Mouse (Mus musculus) mesoderm, embryonic 11.5 days (tissue): ENCODE results near the gene Itk.
"Not testable (repeated sequence)": the region's sequence is repeated elsewhere in the genome, so short reads cannot be mapped to it uniquely, and the experiment has no call there.

Experiments
- DNase-seq: peaks from one replicate; pipeline ENCODE4 v3.0.0-alpha.2; 2012; ENCODE audit warnings: low read depth, low spot score

The Itk gene

GRCm38 (mm10) chr11:46389336-46390117 is at the start of gene Itk:
TSS of gene Itk (minus strand) at chr11:46389515.
- DNase-seq: no peak

- peak; percentile 75 for DNase-seq
Measured at GRCm38 (mm10) chr11:46437459-46438000, 48.2 kb upstream of the Itk start.

GRCm38 (mm10) chr11:46436760-46437458 is 47.6 kb upstream of the Itk start, which contains the start of gene Med7:
TSS of gene Med7 (plus strand) at chr11:46436925.
- DNase-seq: peak; percentile 98

GRCm38 (mm10) chr11:46435363-46435762 is 46.0 kb upstream of the Itk start:
- DNase-seq: no peak

- DNase-seq: peak; percentile 87
Measured at GRCm38 (mm10) chr11:46431129-46431528, 41.8 kb upstream of the Itk start.

GRCm38 (mm10) chr11:46430123-46430522 is 40.8 kb upstream of the Itk start:
- no peak for DNase-seq

GRCm38 (mm10) chr11:46428131-46428530 is 38.8 kb upstream of the Itk start:
- DNase-seq: not testable (repeated sequence)

- DNase-seq: no peak
Measured at GRCm38 (mm10) chr11:46421086-46421888, 32.0 kb upstream of the Itk start.

GRCm38 (mm10) chr11:46418860-46419259 is 29.5 kb upstream of the Itk start:
- DNase-seq: no peak

DNA sequence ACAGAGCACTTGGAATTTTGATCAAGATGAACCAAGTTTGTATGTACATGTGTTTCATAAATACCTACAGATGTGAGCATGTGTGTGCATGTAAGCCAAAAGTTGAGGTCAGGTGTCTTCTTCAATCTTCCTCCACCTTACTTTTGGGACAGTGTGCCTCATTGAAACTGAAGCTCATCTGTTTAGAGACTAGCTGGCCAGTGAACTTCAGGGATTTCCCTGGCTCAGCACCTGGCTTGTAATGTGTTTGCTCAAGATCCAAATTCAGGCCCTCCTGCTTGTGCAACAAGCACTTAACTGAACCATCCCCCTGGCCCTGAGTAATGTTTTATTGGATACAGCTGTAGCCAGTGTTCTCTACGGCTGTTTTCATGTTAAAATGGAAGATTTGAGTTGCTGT is 29.1 kb upstream of the Itk start:
- no peak for DNase-seq

DNA sequence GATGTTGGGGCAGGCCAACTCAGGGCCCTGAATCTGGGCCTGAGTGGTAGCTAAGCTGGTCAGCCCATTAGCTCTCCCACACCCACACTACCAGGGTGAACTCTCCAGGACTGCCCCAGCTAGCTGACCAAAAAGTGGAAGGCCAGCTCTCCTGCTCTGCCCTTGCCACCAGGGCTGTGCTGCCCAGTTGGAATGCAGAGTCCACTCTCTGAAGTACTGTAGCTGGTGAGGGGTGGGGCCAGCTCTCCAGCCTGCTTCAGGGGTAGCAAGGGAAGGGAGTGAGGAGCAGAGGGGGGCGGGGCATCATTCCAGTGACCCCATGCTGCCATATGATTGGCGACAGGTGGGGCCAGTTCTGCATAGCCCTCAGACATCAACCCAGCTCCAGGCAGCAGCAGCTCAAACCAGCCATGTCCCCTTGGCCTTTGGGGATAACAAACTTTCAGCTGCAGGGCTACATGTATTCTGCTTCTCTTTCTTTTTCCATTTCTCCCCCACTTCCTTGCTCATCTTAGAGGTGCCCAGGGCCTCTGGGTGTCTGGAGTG is 20.8 kb upstream of the Itk start:
- DNase-seq: no peak

- DNase-seq: no peak
Measured at GRCm38 (mm10) chr11:46406721-46407120, 17.4 kb upstream of the Itk start.

DNA sequence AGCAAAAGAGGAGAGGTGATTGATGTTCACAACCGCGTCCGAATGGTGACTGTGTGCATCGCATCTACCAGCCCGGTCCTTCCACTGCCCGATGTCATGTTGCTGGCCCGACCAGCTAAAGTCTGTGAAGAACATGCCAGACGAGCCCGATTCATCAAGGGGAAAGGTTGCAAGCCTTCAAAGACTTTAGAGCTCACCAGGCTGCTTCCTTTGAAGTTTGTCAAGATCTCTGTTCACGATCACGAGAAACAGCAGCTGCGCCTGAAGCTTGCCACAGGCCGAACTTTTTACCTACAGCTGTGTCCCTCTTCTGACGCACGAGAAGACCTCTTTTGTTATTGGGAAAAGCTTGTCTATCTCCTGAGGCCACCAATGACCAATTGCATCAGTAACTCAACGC is 15.7 kb upstream of the Itk start:
- no peak for DNase-seq

DNA sequence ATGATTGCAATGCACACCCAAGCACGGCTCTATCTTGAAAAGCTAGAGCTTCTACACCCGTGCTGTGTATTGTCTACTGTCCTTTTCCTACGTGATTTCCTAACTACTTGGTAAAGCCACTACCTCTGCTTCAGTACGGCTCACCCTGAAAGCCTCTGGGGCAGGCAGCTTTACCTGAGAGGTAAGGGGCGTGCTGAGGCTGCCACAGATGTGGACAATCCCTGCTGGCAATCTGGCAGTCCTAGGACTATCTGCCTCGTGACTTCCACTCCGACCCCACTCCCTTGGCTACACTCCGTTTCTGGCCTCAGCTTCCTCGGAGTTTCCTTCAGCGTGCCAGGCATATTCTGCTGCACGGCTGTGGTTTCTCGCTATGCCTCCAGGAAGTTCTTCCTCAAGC is 12.2 kb upstream of the Itk start:
- DNase-seq: no peak

DNA sequence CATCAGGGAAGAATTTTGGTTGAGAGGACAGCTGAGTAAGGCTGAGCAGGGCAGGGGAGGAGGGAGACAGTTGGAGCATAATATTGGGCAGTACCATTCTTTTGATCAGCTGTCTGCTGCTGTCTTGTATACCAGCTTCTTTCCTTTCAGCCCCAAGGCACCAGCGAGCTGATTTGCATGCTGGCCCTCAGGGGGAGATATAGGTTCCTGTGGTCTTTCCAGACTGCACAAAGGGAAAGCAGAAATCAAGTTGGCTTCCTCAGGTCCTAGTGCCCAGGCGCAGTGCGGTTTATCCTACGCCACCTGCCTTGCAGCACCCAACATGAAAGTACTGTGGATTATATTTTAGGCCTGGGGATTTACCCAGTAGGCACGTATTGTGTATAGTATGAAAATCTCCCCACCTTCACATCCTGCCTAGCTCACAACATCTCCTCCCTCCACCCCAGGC is 9.6 kb upstream of the Itk start:
- DNase-seq: no peak

DNA sequence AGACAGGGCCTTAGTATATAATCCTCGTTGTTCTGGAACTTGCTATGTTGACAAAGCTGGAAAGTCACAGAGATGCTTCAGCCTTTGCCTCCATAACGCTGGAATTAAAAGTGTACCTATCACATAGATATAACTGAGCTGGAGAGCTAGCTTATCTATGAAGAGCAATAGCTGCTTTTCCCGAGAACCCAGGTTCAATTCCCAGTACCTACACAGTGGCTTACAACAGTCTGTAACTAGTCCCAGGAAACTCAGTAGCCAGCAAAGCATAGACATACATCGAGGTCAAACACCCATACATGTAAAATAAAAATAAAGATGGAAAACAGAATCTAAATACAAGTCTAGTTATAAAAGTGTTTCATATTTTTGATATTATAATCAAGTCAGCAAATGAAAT is 9.2 kb upstream of the Itk start:
- no peak for DNase-seq

- DNase-seq: no peak
Measured at GRCm38 (mm10) chr11:46397900-46398299, 8.6 kb upstream of the Itk start.

- no peak for DNase-seq
Measured at GRCm38 (mm10) chr11:46396860-46397179, 7.5 kb upstream of the Itk start.

DNA sequence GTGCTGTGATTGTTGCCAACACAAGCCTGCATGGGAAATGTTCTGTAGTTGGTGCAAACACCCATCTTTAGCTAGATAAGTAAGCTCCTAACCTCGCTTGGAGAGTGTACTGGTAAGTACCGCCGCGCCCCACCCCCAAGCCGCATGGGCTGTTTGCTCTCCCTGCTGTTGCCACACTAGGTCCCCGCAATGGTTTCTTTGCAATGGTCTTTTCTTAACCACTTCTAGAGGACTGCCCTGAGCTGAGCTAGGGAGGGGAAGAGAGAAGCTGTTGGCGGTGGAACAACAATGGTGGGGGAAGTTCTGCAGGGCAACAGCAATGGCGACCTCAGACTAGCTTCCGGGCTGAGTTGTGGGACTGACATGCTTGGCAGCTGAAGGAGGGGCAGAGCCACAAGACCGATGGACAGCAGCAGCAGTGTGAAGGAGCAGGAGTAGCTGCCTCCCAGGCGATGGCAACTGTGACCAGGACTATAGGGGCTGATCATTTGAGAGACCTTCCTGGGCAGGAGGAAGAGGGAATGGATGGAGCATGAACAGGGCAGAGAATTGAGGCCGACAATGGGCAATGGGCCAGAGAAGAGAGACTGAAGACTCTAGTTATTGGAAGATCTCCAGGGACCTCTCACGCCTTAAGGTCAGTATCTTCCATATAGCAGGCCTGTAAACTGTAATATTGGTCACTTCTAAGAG is 7.0 kb upstream of the Itk start, which contains the start of gene Fam71b:
Gene Fam71b (plus strand): TSS at position 393 of the 693 bp plus-strand sequence.
- no peak for DNase-seq

- no peak for DNase-seq
Measured at GRCm38 (mm10) chr11:46395698-46396097, 6.4 kb upstream of the Itk start.

GRCm38 (mm10) chr11:46395088-46395487 is 5.8 kb upstream of the Itk start:
- no peak for DNase-seq
